Mouse (Mus musculus) inflammation-experienced regulatory T-cells, adult 16 weeks (primary cell): Measurements from ENCODE around the gene Tmem11. TPM values are rescaled to one million over a fixed set of nuclear protein-coding genes. Genes with fewer than 3 reads are reported as not detected.

Experiments used
- polyA plus RNA-seq: library from polyadenylated mRNA; unstranded; fragments of 100-300 nt; shearing (Covaris generic); gene quantifications from one replicate; pipeline ENCODE4 v1.2.1, GENCODE M21; 2017

The Tmem11 gene
- polyA plus RNA-seq: 45.8 TPM

GRCm38 (mm10) chr11:60878675-60879294, at the start of gene Tmem11:
Tmem11 (minus strand) TSS chr11:60879272.

GRCm38 (mm10) chr11:60914491-60914890, 35.4 kb upstream of the Tmem11 start, which contains the start of gene Natd1:
Natd1 (minus strand) TSS chr11:60914750.

GRCm38 (mm10) chr11:60830433-60831052, 48.5 kb downstream of the Tmem11 start, which contains the start of gene Dhrs7b:
Dhrs7b (plus strand) TSS chr11:60830631.

Other genes starting within 250 kb of the Tmem11 start
- 31.4 TPM for gene Llgl1, start 179.5 kb downstream of the Tmem11 start, polyA plus RNA-seq
- 223 TPM for gene Flii, start 152.0 kb downstream of the Tmem11 start, polyA plus RNA-seq
- gene Mief2, start 150.9 kb downstream of the Tmem11 start, polyA plus RNA-seq: 20.7 TPM
- gene Top3a, start 101.9 kb downstream of the Tmem11 start, polyA plus RNA-seq: 24.4 TPM
- 15.0 TPM for gene Smcr8, start 101.7 kb downstream of the Tmem11 start, polyA plus RNA-seq
- 25.1 TPM for gene Shmt1, start 67.6 kb downstream of the Tmem11 start, polyA plus RNA-seq
- 36.8 TPM for gene Dhrs7b, start 48.6 kb downstream of the Tmem11 start, polyA plus RNA-seq
- 11.2 TPM for gene Natd1, start 35.5 kb upstream of the Tmem11 start, polyA plus RNA-seq
- 74.9 TPM for gene Map2k3, start 52.8 kb upstream of the Tmem11 start, polyA plus RNA-seq
- gene Kcnj12, start 143.3 kb upstream of the Tmem11 start, polyA plus RNA-seq: not detected
- 77.9 TPM for gene Tnfrsf13b, start 247.5 kb upstream of the Tmem11 start, polyA plus RNA-seq